Mouse (Mus musculus) embryo, embryonic 10 days (tissue): ENCODE measurements at regions not wholly inside any gene's neighbourhood (a gene's known extent, or its start where the extent isn't known, plus 50 kb on each side); places are given as distances from the start of the nearest gene placed in this dataset.
A peak's percentile ranks its signal among the peaks of the same experiment; 100 is the strongest.
"Not testable (repeated sequence)": the region's sequence is repeated elsewhere in the genome, so short reads cannot be mapped to it uniquely, and the experiment has no call there.

Experiments
- DNase-seq: peaks from one replicate; pipeline ENCODE4 v3.0.0-alpha.2; 2015; ENCODE audit warnings: low spot score

DNA sequence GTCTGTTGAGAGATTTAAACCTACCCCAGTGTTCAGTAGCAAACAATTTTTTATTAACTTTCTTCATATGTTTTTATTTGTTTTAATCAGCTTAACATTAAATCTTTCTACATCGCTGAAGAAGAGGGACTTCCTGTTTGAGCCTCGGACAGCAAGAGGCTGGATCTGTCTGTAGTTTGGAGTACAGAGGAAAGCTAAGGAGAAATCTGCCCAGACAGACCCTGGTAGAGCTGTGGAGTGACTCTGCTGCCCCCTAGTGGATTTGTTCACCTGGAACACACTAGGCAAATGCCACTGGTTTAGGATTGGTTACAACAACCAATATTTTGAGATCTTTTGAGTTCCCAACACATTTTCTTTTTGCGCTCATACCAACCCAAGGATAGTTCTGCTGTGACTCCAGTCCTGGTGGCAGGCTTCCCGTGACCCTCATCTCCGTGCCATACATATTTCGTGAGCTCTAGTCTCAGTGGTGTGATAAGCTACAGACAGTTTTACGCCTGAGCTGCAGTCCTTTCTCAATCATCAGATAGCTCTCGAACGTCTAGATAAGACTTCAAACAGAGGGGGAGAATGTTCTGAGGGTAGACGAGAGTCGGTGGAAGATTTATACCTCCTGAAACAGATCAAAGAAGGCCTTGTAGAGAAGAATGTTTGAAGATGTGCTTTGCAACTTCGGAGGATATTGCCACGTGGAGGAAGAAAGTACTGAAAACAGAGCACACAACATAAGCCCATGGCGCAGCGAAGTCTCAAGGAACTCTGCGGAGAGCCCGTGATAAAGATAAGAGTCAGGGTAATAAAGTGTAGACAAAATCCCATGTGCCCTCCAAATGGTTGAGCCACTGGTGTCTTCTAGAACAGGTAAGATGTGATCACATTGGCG is 119.0 kb upstream of the Nabp1 start:
- peak; percentile 90 for DNase-seq

GRCm38 (mm10) chr1:51594666-51595065 is 116.4 kb upstream of the Nabp1 start:
- no peak for DNase-seq

- no peak for DNase-seq
Observed at GRCm38 (mm10) chr1:51593621-51594441, 115.6 kb upstream of the Nabp1 start.

GRCm38 (mm10) chr1:51591886-51592285 is 113.7 kb upstream of the Nabp1 start:
- no peak for DNase-seq

DNA sequence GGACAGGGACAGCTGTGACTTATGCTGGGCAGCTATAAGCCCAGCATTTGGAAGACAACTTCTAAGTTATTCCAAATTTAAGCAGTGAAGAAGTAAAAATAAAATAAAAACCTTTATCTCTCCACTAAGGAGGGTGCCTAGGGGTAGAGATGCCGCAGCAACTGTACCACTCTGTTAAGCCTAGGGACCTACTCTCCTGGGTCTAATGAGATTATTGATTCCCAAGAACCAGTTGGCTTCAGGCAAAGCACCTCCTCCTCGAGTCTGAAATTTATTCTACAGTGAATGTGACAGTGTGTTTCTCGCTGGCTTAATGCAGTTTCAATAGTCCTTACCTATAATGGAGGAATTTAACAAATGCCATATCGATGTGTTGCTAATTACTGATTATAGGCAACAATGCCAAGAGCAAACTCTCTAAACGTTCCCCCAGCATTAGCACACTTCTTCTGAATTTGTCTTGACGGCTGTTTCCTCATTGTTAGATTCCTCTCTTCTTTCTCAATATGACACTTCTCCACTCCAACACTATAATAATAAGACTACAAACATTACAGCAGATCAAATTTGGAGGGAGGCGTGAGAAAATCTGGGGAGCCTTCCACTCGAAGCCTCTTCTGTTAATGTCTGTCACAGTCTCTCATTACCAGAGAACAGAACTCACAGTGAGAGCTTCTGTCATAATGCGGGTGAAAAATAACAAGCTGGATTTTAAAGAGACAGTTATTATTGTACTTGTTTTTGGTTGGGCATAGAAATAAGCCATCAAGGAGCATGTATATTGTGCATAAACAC is 112.6 kb upstream of the Nabp1 start:
- no peak for DNase-seq

- peak; percentile 29 for DNase-seq
Observed at GRCm38 (mm10) chr1:51584925-51585424, 106.8 kb upstream of the Nabp1 start.

DNA sequence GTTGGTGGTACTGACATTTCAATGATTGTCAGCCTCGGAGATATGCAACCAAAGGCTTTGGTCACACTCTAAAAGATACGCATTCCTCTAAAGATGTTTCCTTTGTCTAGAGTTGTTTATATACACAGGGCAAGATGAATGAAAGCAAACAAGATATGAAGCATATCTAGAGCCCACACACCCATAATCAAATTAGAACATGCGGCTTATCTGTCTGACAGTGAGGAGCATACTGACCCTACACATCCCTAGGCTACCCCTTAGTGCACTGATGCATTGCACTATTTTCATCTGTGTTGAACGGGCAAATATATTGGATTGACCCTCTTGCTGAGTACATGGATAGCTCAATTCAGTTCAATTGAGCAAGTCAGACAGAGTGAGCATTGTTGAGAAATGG is 105.6 kb upstream of the Nabp1 start:
- no peak for DNase-seq

DNA sequence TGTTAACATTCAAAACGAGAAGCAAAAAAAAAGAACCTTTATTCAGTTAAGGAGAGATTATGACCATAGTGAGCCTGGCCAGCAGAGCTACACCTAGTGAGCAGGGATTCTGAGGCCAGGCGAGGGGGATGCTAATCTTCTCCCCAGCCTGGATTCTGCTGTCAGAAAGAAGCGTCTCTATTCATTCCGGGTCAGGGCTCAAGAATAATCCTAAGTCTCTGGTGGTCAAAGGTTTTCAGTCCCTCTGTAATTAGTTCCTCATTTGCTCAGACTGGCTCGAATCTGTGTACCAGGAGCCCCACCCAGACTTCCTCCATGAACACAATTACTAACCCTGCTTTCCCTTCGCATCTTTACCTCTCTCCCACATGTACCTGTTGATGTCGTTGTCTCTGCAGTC is 101.8 kb upstream of the Nabp1 start:
- DNase-seq: peak; percentile 42

DNA sequence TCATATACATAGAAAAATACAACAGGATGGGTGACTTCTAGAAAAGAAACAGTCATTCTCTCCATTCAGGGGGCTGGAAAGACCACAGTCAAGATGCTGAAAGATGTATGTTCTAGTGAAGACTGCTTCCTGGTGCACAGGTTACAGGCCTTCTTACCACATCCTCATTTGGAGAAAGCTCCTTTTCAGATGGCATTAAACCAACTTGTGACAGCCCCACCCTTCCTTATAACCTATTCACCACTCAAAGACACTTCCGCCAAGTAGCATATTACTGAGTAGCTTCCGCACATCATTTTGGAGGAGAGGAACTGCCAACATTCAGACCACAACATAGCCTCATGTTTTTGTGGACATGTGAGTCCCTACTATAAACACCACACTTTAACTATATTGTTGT is 99.5 kb upstream of the Nabp1 start:
- DNase-seq: no peak

DNA sequence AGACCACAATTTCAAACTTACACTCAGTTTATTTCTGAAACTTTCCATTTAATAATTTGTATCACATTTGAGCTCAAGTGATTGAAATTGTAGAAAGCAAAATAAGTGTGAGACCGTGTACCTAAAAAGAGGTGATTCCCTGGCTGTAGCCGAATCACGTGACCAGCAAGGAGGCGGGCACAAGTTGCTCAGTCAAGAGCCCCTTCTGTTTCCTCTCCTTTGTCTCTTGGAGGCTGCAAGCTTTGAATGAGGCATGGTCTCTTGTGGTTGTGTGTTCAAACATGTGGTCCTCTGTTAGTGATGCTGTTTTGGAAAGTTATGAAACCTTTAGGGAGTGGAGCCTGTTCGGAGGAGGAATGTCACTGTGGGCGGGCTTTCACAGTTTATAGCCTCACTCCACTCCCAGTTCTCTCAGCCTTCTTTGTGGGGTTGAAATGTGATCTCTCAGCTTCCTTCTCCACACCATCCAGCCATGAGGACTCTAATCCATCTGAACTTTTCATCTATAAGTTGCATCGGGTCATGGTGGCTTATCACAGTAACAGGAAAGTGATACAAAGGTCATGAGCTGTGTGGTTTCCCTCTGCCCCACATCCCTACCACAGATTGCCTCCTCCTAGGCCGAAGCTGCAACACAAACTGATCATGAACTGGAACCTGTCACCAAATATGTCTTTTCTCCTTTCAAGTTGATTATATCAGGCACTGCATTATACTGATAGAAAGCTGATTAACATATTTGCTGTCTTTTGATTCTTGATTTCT is 94.3 kb upstream of the Nabp1 start:
- DNase-seq: no peak

- no peak for DNase-seq
Observed at GRCm38 (mm10) chr1:51569625-51570024, 91.4 kb upstream of the Nabp1 start.

GRCm38 (mm10) chr1:51566170-51566649 is 88.0 kb upstream of the Nabp1 start:
- no peak for DNase-seq

DNA sequence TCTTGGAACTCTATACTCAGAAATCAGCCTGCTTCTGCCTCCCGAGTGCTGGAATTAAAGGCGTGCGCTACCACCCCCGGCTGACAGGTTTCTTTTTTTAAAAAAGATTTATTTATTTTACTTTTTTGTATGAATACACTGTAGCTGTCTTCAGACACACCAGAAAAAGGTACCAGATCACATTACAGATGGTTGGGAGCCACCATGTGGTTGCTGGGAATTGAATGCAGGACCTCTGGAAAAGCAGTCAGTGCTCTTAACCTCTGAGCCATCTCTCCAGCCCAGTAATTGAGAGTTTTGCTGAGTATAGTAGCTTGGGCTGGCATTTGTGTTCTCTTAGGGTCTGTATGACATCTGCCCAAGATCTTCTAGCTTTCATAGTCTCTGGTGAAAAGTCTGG is 78.4 kb upstream of the Nabp1 start:
- not testable (repeated sequence) for DNase-seq

DNA sequence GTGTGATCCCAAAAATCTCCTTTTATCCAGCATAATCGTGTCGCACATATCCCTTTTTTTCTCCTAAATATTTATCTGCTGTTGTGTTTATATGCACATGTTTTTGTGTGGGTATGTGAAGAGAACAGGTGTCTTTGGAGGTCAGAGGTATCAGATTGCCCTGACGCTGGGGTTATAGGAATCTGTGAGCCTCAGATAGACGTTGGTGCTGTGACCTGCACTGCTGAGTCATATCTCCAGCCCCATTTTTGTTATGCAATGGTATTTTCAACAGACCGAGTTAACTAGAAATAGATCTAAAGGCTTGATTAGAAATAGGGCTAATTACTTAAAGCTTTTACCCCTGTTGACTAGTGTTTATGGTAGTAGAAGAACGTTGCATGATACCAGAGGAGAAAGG is 75.5 kb upstream of the Nabp1 start:
- DNase-seq: no peak

DNA sequence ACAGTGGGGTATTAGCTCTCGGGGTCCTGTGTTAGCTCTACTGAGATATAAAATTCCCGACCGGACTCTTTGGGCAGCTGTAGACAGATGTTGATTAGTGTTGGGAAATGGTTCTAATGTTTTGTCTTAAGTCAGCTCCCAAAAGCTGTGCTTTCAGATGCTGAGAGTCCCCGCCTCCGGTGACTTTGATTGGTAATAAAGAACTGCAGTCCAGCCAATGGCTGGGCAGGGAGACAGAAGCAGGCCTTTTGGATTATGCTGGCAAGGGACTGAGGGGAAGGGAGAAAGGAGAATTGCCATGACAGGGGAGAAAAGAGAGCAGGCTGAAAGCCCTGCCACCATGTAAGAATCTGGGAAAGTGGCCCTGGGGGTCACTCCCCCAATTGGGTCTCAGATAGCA is 73.4 kb upstream of the Nabp1 start:
- no peak for DNase-seq

- DNase-seq: no peak
Observed at GRCm38 (mm10) chr1:51542801-51543200, 64.6 kb upstream of the Nabp1 start.

GRCm38 (mm10) chr1:51539634-51540033 is 61.4 kb upstream of the Nabp1 start:
- no peak for DNase-seq

DNA sequence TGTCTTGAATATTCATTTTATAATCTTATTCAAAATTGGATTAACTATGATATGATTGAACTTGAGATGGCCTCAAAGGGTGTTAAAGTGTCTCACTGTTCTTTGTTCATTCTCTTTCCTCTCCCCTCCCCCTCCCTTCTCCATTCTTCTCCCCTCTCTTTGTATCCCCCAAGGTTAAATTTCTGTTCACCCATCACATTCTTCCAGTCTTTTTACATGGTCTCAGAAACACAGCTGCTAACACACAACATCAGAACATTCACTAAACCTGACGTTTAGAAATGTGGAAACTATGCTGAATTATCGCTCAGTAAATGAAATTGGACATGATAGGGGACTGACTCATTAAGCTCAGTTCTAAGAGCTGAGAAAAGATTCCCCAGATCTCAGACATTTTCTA is 60.6 kb upstream of the Nabp1 start:
- no peak for DNase-seq

GRCm38 (mm10) chr1:51537765-51538360 is 59.6 kb upstream of the Nabp1 start:
- DNase-seq: no peak

- no peak for DNase-seq
Observed at GRCm38 (mm10) chr1:51536076-51536475, 57.9 kb upstream of the Nabp1 start.

GRCm38 (mm10) chr1:51535414-51535813 is 57.2 kb upstream of the Nabp1 start:
- no peak for DNase-seq
